Mouse (Mus musculus): ENCODE measurements around the gene Mvb12b. TPM values are rescaled to one million over a fixed set of nuclear protein-coding genes. Genes with fewer than 3 reads are reported as not detected.

Gene Mvb12b
- 16.1 and 16.6 TPM in 2 replicates for polyA plus RNA-seq (2016; fragmentation: Nextera tagmentation; extraction: Ambion mirVana)

DNA sequence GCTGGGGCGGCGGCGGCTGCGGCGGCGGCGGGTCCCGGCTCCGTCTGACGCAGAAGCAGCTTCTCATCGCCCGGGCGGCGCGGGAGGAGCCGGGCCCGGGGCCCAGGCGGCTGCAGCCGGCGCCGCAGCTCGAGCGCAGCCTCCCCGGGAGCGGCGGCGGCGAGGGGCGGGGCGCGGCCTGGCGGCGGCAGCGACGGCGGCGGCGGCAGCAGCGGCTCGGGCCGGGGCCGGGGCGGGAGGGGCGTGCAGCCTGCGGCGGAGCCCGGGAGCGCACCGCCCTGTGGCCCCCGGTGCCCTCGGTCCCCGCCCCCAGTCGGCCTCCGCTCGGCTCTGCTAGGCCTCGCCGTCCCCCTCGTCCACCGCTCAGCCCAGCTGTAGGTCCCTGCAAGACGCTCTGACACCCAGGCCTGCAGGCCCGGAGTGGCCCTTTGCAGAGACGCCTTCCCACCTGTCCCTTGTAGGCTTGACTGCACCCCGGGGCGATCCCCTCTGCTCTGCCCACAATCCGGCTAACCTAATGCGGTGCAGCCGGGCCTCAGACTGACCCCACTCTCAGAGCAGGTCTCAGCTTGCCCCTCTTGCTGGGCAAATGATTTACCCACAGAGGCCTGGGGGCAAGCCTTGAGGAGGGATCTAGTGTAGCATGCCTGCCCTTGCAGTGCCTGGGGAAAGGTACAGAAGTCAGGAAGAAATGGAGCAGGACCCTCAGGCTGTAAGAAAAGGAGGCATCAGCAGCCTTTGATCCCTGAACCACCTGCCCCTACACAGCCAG, at the start of gene Mvb12b:
Gene Mvb12b, minus strand, starts transcription at position 619 of the 772 bp plus-strand sequence.
- H3K36me3 ChIP-seq: no peaks in the 10 kb centered on the region
- H3K4me1 ChIP-seq (replicated peaks): peaks cover 17% of the 10 kb centered on the region
- H3K9me3 ChIP-seq (replicated peaks): peaks cover 5% of the 10 kb centered on the region; the same call in 1 of the 2 replicates
- peak within 1 kb of the TSS; percentile 71 for H3K27ac ChIP-seq (ENCODE audit: poor library complexity, severe bottlenecking)
- H3K4me2 ChIP-seq: peak within 1 kb of the TSS; percentile 83
- peak within 1 kb of the TSS; percentile 93 for H3K9ac ChIP-seq
- peak within 1 kb of the TSS; percentile 82 for H3K4me3 ChIP-seq
- ATAC-seq (ENCODE audit: insufficient number of reproducible peaks, low FRiP score): peak; percentile 81
- 6% methylated on average over 42 of the region's 67 CpGs for WGBS
- no peaks in the 10 kb centered on the region; the same call in none of the 2 replicates for H3K27me3 ChIP-seq (replicated peaks)

DNA sequence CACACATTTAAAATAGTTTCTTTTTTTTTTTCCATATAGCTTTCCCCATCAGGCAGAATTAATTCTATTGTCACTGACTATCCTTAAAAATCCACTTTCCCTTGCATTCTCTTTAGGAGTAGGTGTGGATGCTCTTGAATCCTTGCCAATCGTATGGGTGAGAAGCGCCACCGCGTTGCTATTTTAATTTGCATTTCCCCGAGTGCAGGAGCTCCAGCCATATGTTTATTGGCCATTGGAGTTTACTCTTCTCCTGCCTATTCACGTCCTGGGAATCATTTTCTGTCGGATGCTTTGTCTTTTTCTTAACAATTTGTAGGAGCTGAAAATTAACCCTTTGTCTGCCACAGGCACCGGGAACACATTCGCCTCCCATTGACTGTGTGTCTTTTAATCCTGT, 48.0 kb upstream of the Mvb12b start:
- no peak for ATAC-seq (ENCODE audit: insufficient number of reproducible peaks, low FRiP score)
- H3K9me3 ChIP-seq (replicated peaks): peaks cover 4% of the 10 kb centered on the region; the same call in 1 of the 2 replicates
- WGBS: 66% methylated on average over 9 of the region's 9 CpGs

DNA sequence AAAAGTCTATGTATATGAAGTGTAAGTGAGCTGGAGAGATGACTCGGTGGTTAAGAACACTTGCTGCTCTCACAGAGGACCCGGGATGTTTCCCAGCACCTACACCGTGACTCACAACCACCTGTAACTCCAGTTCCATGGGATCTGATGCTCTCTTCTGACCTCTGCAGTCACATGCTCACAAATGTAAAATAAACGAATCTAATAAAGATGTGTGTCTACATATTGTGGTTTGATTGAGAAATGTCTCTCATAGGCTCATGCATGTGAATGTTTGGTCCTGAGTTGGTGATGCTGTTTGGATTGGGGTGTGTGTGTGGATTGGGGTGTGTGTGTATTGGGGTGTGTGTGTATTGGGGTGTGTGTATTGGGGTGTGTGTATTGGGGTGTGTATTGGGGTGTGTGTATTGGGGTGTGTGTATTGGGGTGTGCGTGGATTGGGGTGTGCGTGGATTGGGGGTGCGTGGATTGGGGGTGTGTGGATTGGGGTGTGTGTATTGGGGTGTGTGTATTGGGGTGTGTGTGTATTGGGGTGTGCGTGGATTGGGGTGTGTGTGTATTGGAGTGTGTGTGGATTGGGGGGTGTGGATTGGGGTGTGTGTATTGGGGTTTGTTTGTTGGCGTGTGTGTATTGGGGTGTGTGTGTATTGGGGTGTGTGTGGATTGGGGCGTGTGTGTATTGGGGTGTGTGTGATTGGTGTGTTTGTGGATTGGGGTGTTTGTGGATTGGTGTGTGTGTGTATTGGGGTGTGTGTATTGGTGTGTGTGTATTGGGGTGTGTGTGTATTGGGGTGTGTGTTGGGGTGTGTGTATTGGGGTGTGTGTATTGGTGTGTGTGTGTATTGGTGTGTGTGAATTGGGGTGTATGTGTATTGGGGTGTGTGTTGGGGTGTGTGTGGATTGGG, 46.1 kb upstream of the Mvb12b start:
- H3K27ac ChIP-seq (ENCODE audit: poor library complexity, severe bottlenecking): no peak overlapping the region
- H3K36me3 ChIP-seq: no peaks in the 10 kb centered on the region
- no peak overlapping the region for H3K4me2 ChIP-seq
- peaks cover under 1% of the 10 kb centered on the region; the same call in 1 of the 2 replicates for H3K9me3 ChIP-seq (replicated peaks)
- WGBS: 58% methylated on average over 10 of the region's 10 CpGs
- peak; percentile 78 for ATAC-seq (ENCODE audit: insufficient number of reproducible peaks, low FRiP score)
- no peak overlapping the region for H3K4me3 ChIP-seq
- H3K27me3 ChIP-seq (replicated peaks): no peaks in the 10 kb centered on the region
- H3K9ac ChIP-seq: no peak overlapping the region
- no peaks in the 10 kb centered on the region for H3K4me1 ChIP-seq (replicated peaks)

More for the DNA sequence above, 48.0 kb upstream of the Mvb12b start:
- H3K4me2 ChIP-seq: no peak overlapping the region
- H3K27ac ChIP-seq (ENCODE audit: poor library complexity, severe bottlenecking): no peak overlapping the region
- H3K9ac ChIP-seq: no peak overlapping the region
- no peaks in the 10 kb centered on the region for H3K4me1 ChIP-seq (replicated peaks)
- no peaks in the 10 kb centered on the region for H3K36me3 ChIP-seq
- no peak overlapping the region for H3K4me3 ChIP-seq
- H3K27me3 ChIP-seq (replicated peaks): no peaks in the 10 kb centered on the region

DNA sequence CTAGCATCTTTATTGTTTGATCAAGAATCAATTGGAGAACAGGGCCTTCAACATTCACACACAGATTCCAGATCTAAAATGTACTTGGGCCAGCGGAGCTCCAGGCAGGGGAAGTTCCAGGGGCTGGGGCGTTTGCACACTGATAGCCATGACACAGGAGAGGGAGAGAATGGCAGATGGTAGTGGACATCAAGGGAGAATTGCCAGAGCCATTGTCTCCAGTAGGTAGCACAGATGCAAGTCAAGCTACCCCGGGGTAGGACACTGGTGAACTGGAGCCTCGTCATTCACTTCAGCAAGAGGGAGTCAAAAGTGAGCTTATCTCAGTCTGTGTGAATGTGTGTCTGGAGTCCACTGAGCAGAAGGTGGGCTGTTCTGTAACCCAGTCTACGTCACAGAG, 43.4 kb upstream of the Mvb12b start:
- Histone ChIP-seq H3K36me3 (no peaks in the 10 kb centered on the region), H3K9me3 (replicated peaks) (no peaks in the 10 kb centered on the region), H3K4me1 (replicated peaks) (no peaks in the 10 kb centered on the region), H3K27ac (ENCODE audit: poor library complexity, severe bottlenecking) (no peak overlapping the region), H3K27me3 (replicated peaks) (peaks cover 5% of the 10 kb centered on the region; the same call in 1 of the 2 replicates), H3K4me2 (no peak overlapping the region), H3K4me3 (no peak overlapping the region), H3K9ac (no peak overlapping the region)
- WGBS: 49% methylated on average over 5 of the region's 5 CpGs
- ATAC-seq (ENCODE audit: insufficient number of reproducible peaks, low FRiP score): no peak

DNA sequence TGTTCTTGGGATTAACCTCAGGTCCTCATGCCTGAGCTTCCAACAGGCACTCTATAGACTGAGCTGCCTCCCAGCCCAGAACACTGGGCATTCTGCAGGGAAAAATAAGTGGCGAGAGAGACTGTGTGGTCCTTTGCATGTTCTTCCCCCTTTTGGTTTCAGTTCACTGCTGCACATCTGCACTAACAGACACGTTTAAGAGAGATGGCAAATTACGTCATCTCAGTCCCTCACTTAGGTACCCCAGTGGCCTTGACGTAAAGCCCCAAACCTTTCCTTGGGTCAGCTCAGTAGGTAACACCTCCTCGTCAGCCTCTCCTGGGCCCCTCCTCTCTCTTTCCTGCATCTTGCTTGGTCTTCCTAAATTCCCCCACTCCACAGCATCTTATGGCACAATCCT, 37.5 kb upstream of the Mvb12b start:
- no peak for ATAC-seq (ENCODE audit: insufficient number of reproducible peaks, low FRiP score)
- Histone ChIP-seq H3K27me3 (replicated peaks) (peaks cover 63% of the 10 kb centered on the region), H3K9ac (no peak overlapping the region), H3K4me1 (replicated peaks) (peaks cover 5% of the 10 kb centered on the region; the same call in 1 of the 2 replicates), H3K9me3 (replicated peaks) (no peaks in the 10 kb centered on the region), H3K36me3 (no peaks in the 10 kb centered on the region), H3K4me3 (no peak overlapping the region), H3K4me2 (no peak overlapping the region), H3K27ac (ENCODE audit: poor library complexity, severe bottlenecking) (no peak overlapping the region)
- 67% methylated on average over 5 of the region's 5 CpGs for WGBS

DNA sequence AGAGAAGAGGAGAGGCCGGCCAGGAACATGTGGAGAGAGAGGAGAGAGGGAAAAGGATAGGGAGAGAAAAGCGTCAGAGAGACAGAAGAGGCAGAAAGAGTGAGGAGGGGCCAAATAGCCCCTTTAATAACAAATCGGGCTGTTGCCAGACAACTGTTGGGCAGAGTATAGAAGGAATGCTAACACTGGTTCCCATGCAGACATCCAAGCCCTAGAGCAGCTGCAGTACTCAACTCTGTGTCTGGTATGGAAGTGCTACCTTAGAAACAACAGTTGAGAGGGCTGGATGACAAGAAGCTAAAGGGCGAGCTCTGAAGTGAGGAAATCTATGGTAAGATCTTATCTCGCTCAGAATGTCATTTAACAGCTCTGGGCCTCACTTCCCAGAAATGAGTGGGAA, 35.7 kb upstream of the Mvb12b start:
- no peaks in the 10 kb centered on the region for H3K36me3 ChIP-seq
- no peak for ATAC-seq (ENCODE audit: insufficient number of reproducible peaks, low FRiP score)
- no peak overlapping the region for H3K4me2 ChIP-seq
- no peak overlapping the region for H3K4me3 ChIP-seq
- H3K27ac ChIP-seq (ENCODE audit: poor library complexity, severe bottlenecking): no peak overlapping the region
- no peaks in the 10 kb centered on the region for H3K9me3 ChIP-seq (replicated peaks)
- peaks cover 15% of the 10 kb centered on the region; the same call in 1 of the 2 replicates for H3K4me1 ChIP-seq (replicated peaks)
- peaks cover 73% of the 10 kb centered on the region for H3K27me3 ChIP-seq (replicated peaks)
- H3K9ac ChIP-seq: no peak overlapping the region
- WGBS: 51% methylated on average over 5 of the region's 5 CpGs

DNA sequence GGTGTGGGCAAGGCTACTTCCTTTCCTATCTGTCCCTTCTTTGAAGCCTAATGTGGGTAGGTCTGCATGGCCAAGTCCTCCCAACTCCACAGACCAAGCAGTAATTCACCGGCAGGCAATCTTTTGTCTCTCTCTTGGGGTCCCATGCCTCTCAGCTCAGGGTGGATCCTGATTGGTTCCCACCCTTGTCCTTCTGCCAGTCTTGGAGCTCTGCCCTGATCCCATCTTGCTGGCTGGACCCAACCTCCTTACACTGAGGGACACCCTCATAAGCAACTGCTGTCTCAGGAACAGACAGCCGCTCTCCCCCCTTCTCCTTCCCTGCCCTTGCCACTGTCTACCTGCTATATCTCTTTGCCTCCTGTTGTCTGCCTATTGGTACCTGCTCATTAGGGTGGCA, 34.7 kb upstream of the Mvb12b start:
- peaks cover 15% of the 10 kb centered on the region; the same call in 1 of the 2 replicates for H3K4me1 ChIP-seq (replicated peaks)
- no peaks in the 10 kb centered on the region for H3K36me3 ChIP-seq
- H3K9me3 ChIP-seq (replicated peaks): 0 out of 2 replicates have a peak, but pooled peaks cover 2% of the 10 kb centered on the region
- no peak for ATAC-seq (ENCODE audit: insufficient number of reproducible peaks, low FRiP score)
- no peak overlapping the region for H3K4me3 ChIP-seq
- WGBS: 89% methylated on average over 2 of the region's 2 CpGs
- H3K27me3 ChIP-seq (replicated peaks): peaks cover 73% of the 10 kb centered on the region
- H3K9ac ChIP-seq: no peak overlapping the region
- H3K4me2 ChIP-seq: no peak overlapping the region
- no peak overlapping the region for H3K27ac ChIP-seq (ENCODE audit: poor library complexity, severe bottlenecking)

DNA sequence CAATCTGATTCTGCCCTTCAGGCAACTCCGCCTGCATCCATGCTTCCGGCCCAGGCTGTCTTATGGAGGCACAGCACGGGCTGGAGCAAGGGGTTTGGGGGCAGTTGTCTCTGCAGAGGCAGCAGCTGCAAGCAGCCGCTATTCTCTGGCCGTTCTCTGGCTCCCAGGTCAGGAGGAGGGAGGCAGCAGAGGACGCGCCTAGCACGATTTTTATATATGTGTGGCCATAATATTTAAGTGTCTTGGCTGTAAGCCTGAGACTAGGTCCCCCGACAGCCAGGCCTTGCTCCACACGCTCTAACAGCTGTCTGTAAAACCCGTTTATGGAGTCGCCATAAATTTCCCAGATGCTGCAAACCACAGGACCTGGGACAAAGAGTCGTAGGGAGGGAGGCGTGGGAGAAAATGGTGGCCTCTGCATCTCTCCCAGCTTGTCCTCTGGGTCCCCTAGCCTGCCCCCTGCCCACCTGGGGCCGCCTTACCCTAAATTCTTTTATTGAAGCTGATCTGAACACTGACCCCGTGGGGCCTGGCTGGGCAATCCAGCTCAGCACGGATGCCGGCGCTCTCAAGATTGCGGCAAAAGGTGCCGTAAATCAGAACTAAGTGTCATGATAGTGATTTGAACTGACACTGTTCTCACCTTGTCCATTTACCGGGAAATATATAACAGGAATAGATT, 32.3 kb upstream of the Mvb12b start:
- 0 out of 2 replicates have a peak overlapping the region, but pooled peaks have one; percentile 8 for H3K4me3 ChIP-seq
- peaks cover 57% of the 10 kb centered on the region for H3K27me3 ChIP-seq (replicated peaks)
- WGBS: 19% methylated on average over 22 of the region's 22 CpGs
- H3K36me3 ChIP-seq: no peaks in the 10 kb centered on the region
- H3K4me2 ChIP-seq: peak overlapping the region; percentile 53
- 0 out of 2 replicates have a peak, but pooled peaks cover 2% of the 10 kb centered on the region for H3K9me3 ChIP-seq (replicated peaks)
- H3K4me1 ChIP-seq (replicated peaks): peaks cover 15% of the 10 kb centered on the region; the same call in 1 of the 2 replicates
- H3K27ac ChIP-seq (ENCODE audit: poor library complexity, severe bottlenecking): no peak overlapping the region
- ATAC-seq (ENCODE audit: insufficient number of reproducible peaks, low FRiP score): 0 out of 2 replicates have a peak, but pooled peaks have one; percentile 15
- H3K9ac ChIP-seq: no peak overlapping the region

DNA sequence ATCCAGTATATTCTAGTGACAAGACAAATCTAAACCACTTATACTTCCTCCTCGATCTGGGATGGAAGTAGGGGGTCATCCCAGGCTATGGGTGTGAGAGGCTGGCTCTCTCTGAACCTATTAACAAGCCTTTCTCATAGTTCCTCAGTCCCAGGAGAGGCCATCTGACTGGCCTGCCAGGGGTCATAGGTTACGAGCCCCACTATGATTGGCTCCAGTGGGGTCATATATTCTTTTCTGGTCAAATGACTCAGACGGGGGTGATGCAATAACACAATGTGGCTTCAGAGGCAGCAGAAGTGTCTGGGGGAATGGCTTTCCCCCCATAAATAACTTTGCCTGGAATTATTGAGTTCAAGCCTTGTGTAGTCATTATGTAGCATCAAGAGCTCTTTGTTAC, 31.1 kb upstream of the Mvb12b start:
- Histone ChIP-seq H3K27me3 (replicated peaks) (peaks cover 44% of the 10 kb centered on the region), H3K9me3 (replicated peaks) (0 out of 2 replicates have a peak, but pooled peaks cover 2% of the 10 kb centered on the region), H3K4me2 (no peak overlapping the region), H3K4me3 (no peak overlapping the region), H3K27ac (ENCODE audit: poor library complexity, severe bottlenecking) (no peak overlapping the region), H3K9ac (no peak overlapping the region), H3K4me1 (replicated peaks) (peaks cover 24% of the 10 kb centered on the region), H3K36me3 (no peaks in the 10 kb centered on the region)
- no peak for ATAC-seq (ENCODE audit: insufficient number of reproducible peaks, low FRiP score)
- 74% methylated on average over 3 of the region's 3 CpGs for WGBS

DNA sequence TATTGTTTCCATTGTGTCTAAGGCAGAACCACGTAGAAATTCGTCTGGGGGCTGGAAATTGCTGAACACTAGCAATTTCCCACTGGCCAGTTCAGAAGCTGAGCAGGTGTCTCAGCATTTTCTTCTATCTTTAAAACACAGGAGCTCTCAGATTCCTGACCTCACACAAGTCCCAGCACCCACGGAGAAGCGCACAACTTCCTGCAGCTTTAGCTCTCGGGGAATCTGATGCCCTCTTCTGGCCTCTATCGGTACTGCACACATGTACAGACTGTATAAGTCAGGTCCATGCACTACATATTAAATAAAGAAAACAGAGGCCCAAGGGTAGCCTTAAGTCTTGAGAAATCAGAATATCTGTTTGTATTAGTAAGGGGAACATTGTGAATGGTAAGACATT, 30.6 kb upstream of the Mvb12b start:
- Histone ChIP-seq H3K36me3 (no peaks in the 10 kb centered on the region), H3K4me3 (no peak overlapping the region), H3K9me3 (replicated peaks) (0 out of 2 replicates have a peak, but pooled peaks cover 2% of the 10 kb centered on the region), H3K27ac (ENCODE audit: poor library complexity, severe bottlenecking) (no peak overlapping the region), H3K9ac (no peak overlapping the region), H3K4me2 (no peak overlapping the region), H3K4me1 (replicated peaks) (peaks cover 24% of the 10 kb centered on the region), H3K27me3 (replicated peaks) (peaks cover 39% of the 10 kb centered on the region)
- ATAC-seq (ENCODE audit: insufficient number of reproducible peaks, low FRiP score): no peak
- 62% methylated on average over 6 of the region's 6 CpGs for WGBS

All from heart, embryonic 12.5 days (tissue).